Mouse (Mus musculus) hindbrain, embryonic 16.5 days (tissue): ENCODE results near the gene Washc3. TPM values are rescaled to one million over a fixed set of nuclear protein-coding genes. Genes with fewer than 3 reads are reported as not detected.

ENCODE experiments used
- ATAC-seq: fragments of 200-750 bp; cut with Nextera tagmentation; 2 replicates; pipeline ENCODE4 v1.8.0; 2017; ENCODE audit warnings: moderate TSS enrichment, moderate library complexity
- H3K27ac ChIP-seq: fragments of 300-500 bp; sonication (generic); 2 replicates; pipeline ENCODE4 v1.5.1; 2014; ENCODE audit warnings: low read depth, mild to moderate bottlenecking, control low read depth, low read length, moderate library complexity
- H3K27me3 ChIP-seq: fragments of 300-500 bp; sonication (generic); replicated peaks from 2 replicates; pipeline ENCODE4 v1.6.1; 2014; ENCODE audit warnings: low read length; ENCODE audit not compliant: control insufficient read depth, insufficient read depth
- H3K36me3 ChIP-seq: fragments of 300-500 bp; sonication (generic); 2 replicates; pipeline ENCODE4 v1.6.1; 2014; ENCODE audit warnings: mild to moderate bottlenecking, low read length, moderate library complexity, mixed read lengths; ENCODE audit not compliant: control insufficient read depth, insufficient read depth
- H3K4me1 ChIP-seq: fragments of 300-500 bp; sonication (generic); 2 replicates; pipeline ENCODE4 v1.6.1; 2014; ENCODE audit warnings: low read depth, low read length; ENCODE audit not compliant: control insufficient read depth, insufficient read depth
- H3K4me2 ChIP-seq: fragments of 300-500 bp; sonication (generic); 2 replicates; pipeline ENCODE4 v1.6.1; 2014; ENCODE audit warnings: mild to moderate bottlenecking, low read length, control low read depth, moderate library complexity
- H3K4me3 ChIP-seq: fragments of 300-500 bp; sonication (generic); 2 replicates; pipeline ENCODE4 v1.5.1; 2014; ENCODE audit warnings: mild to moderate bottlenecking, low read length, control low read depth, moderate library complexity
- H3K9ac ChIP-seq: fragments of 300-500 bp; sonication (generic); 2 replicates; pipeline ENCODE4 v1.6.1; 2014; ENCODE audit warnings: low read depth, mild to moderate bottlenecking, control low read depth, low read length, moderate library complexity
- H3K9me3 ChIP-seq: fragments of 300-500 bp; sonication (generic); 2 replicates; pipeline ENCODE4 v1.6.1; 2014; ENCODE audit warnings: mild to moderate bottlenecking, low read length, moderate library complexity; ENCODE audit not compliant: control insufficient read depth
- WGBS: fragments of 180-500 bp; shearing (Covaris S2); extraction: QIAGEN DNeasy Blood & Tissue Kit; methylation state at CpG from one replicate; pipeline ENCODE4 v1.1.7; 2014; 5-methylcytosine and 5-hydroxymethylcytosine counted together
- polyA plus RNA-seq: library from polyadenylated mRNA; unstranded; fragments of >200 nt; fragmentation: Nextera tagmentation; extraction: Ambion mirVana; gene quantifications from 2 replicates; pipeline ENCODE4 v1.2.1, GENCODE M21; 2015

Washc3 gene
- polyA plus RNA-seq, 1 experiment from 2014 or later, result 43.7 TPM

- H3K4me2 ChIP-seq, result no peak overlapping the region
- H3K4me1 ChIP-seq, result no peaks in the 10 kb centered on the region
- H3K27ac ChIP-seq, result no peak overlapping the region
- H3K9me3 ChIP-seq, result no peaks in the 10 kb centered on the region
- no peaks in the 10 kb centered on the region for H3K36me3 ChIP-seq
- WGBS, result 65% methylated on average over 2 of the region's 2 CpGs
- no peak for ATAC-seq
- H3K9ac ChIP-seq, result no peak overlapping the region
- H3K4me3 ChIP-seq, result no peak overlapping the region
- H3K27me3 ChIP-seq, result no peaks in the 10 kb centered on the region
Observed at GRCm38 (mm10) chr10:88232765-88233164, 31.9 kb downstream of the Washc3 start.

- Histone ChIP-seq H3K27me3 (no peaks in the 10 kb centered on the region), H3K36me3 (no peaks in the 10 kb centered on the region; the same call in 1 of the 2 replicates), H3K27ac (no peak overlapping the region), H3K4me1 (no peaks in the 10 kb centered on the region), H3K9ac (no peak overlapping the region), H3K4me3 (no peak overlapping the region), H3K4me2 (no peak overlapping the region), H3K9me3 (0 out of 2 replicates have a peak, but pooled peaks cover 2% of the 10 kb centered on the region)
- WGBS, result 88% methylated on average over 13 of the region's 13 CpGs
- no peak for ATAC-seq
Observed at GRCm38 (mm10) chr10:88244681-88245080, 43.8 kb downstream of the Washc3 start.

- H3K4me3 ChIP-seq, result no peak overlapping the region
- H3K36me3 ChIP-seq, result no peaks in the 10 kb centered on the region
- H3K9me3 ChIP-seq, result no peaks in the 10 kb centered on the region
- no peaks in the 10 kb centered on the region for H3K27me3 ChIP-seq
- 80% methylated on average over 3 of the region's 3 CpGs for WGBS
- ATAC-seq, result no peak
- no peak overlapping the region for H3K9ac ChIP-seq
- no peak overlapping the region for H3K27ac ChIP-seq
- no peak overlapping the region for H3K4me2 ChIP-seq
- H3K4me1 ChIP-seq, result no peaks in the 10 kb centered on the region
Observed at GRCm38 (mm10) chr10:88250300-88250699, 49.4 kb downstream of the Washc3 start.

- Histone ChIP-seq H3K9me3 (no peaks in the 10 kb centered on the region), H3K4me2 (no peak overlapping the region), H3K27ac (no peak overlapping the region), H3K9ac (no peak overlapping the region), H3K27me3 (no peaks in the 10 kb centered on the region), H3K36me3 (no peaks in the 10 kb centered on the region), H3K4me1 (no peaks in the 10 kb centered on the region), H3K4me3 (no peak overlapping the region)
- 64% methylated on average over 9 of the region's 9 CpGs for WGBS
- ATAC-seq, result no peak
Observed at GRCm38 (mm10) chr10:88252121-88252862, 51.4 kb downstream of the Washc3 start.

- ATAC-seq, result no peak
- 90% methylated on average over 2 of the region's 2 CpGs for WGBS
- no peak overlapping the region for H3K9ac ChIP-seq
- no peak overlapping the region for H3K27ac ChIP-seq
- no peaks in the 10 kb centered on the region for H3K9me3 ChIP-seq
- no peak overlapping the region for H3K4me2 ChIP-seq
- H3K27me3 ChIP-seq, result no peaks in the 10 kb centered on the region
- H3K36me3 ChIP-seq, result no peaks in the 10 kb centered on the region
- no peak overlapping the region for H3K4me3 ChIP-seq
- no peaks in the 10 kb centered on the region for H3K4me1 ChIP-seq
Observed at GRCm38 (mm10) chr10:88255556-88255955, 54.7 kb downstream of the Washc3 start.

GRCm38 (mm10) chr10:88260309-88260708, 59.4 kb downstream of the Washc3 start:
- no peaks in the 10 kb centered on the region for H3K27me3 ChIP-seq
- H3K9me3 ChIP-seq, result no peaks in the 10 kb centered on the region
- H3K36me3 ChIP-seq, result no peaks in the 10 kb centered on the region
- 88% methylated on average over 12 of the region's 12 CpGs for WGBS
- H3K4me3 ChIP-seq, result no peak overlapping the region
- H3K4me1 ChIP-seq, result no peaks in the 10 kb centered on the region
- H3K4me2 ChIP-seq, result no peak overlapping the region
- no peak overlapping the region for H3K9ac ChIP-seq
- no peak overlapping the region for H3K27ac ChIP-seq
- ATAC-seq, result no peak

- no peak overlapping the region for H3K9ac ChIP-seq
- 41% methylated on average over 3 of the region's 3 CpGs for WGBS
- no peaks in the 10 kb centered on the region for H3K4me1 ChIP-seq
- H3K4me3 ChIP-seq, result no peak overlapping the region
- H3K27me3 ChIP-seq, result no peaks in the 10 kb centered on the region
- H3K9me3 ChIP-seq, result no peaks in the 10 kb centered on the region
- H3K27ac ChIP-seq, result no peak overlapping the region
- no peaks in the 10 kb centered on the region for H3K36me3 ChIP-seq
- no peak for ATAC-seq
- H3K4me2 ChIP-seq, result no peak overlapping the region
Observed at GRCm38 (mm10) chr10:88261186-88261585, 60.3 kb downstream of the Washc3 start.

- no peaks in the 10 kb centered on the region for H3K4me1 ChIP-seq
- WGBS, result 84% methylated on average over 4 of the region's 4 CpGs
- no peak overlapping the region for H3K4me2 ChIP-seq
Observed at GRCm38 (mm10) chr10:88263383-88263782, 62.5 kb downstream of the Washc3 start.

GRCm38 (mm10) chr10:88274045-88274444, 73.2 kb downstream of the Washc3 start:
- ATAC-seq, result no peak
- Histone ChIP-seq H3K27ac (no peak overlapping the region), H3K4me1 (no peaks in the 10 kb centered on the region), H3K9me3 (no peaks in the 10 kb centered on the region), H3K4me3 (no peak overlapping the region), H3K27me3 (no peaks in the 10 kb centered on the region), H3K4me2 (no peak overlapping the region), H3K36me3 (no peaks in the 10 kb centered on the region), H3K9ac (no peak overlapping the region)
- WGBS, result 86% methylated on average over 5 of the region's 5 CpGs

More at GRCm38 (mm10) chr10:88263383-88263782, 62.5 kb downstream of the Washc3 start:
- no peak overlapping the region for H3K27ac ChIP-seq
- no peak for ATAC-seq
- H3K9ac ChIP-seq, result no peak overlapping the region
- H3K4me3 ChIP-seq, result no peak overlapping the region
- no peaks in the 10 kb centered on the region for H3K9me3 ChIP-seq
- H3K27me3 ChIP-seq, result no peaks in the 10 kb centered on the region
- H3K36me3 ChIP-seq, result no peaks in the 10 kb centered on the region
